In the genomic region with DNA sequence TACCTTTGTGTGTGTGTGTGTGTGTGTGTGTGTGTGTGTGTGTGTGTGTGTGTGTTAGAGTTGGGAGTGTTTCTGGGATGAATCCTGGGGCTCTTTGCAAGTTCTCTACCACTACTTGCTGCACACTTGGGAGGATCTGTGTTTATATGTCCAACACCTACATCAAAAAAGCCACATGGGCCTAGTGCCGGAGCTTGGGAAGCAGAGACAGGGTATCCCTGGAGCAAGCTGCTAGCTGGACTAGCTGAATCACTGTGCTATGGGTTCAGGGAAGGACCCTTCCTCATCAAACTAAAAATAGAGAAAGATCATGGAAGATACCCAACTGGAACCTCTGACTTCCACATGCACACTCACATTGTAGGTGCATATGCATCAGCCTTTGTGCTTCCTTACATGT, we compare ENCODE assay signal across 32 mouse cellular contexts.
"Had no signal": no experiment of that assay in that cellular context is flagged by ENCODE, and none has a peak within 500 bp of the region (broad histone marks: within the 10 kb centered on the region; RNA-seq: fewer than 3 reads in every experiment).

No protein-coding gene starts in this region.

- H3K9me3 ChIP-seq: limb, embryonic 10.5 days; limb, embryonic 12.5 days; limb, embryonic 15.5 days; liver, embryonic 12.5 days; liver, embryonic 13.5 days; liver, embryonic 15.5 days; lung, embryonic 15.5 days; midbrain, embryonic 12.5 days; midbrain, embryonic 15.5 days; neural tube, embryonic 12.5 days had no signal

- H3K36me3 ChIP-seq: limb, embryonic 10.5 days; limb, embryonic 12.5 days; limb, embryonic 13.5 days; limb, embryonic 15.5 days; liver, embryonic 12.5 days; liver, embryonic 13.5 days; liver, embryonic 15.5 days; lung, embryonic 15.5 days; midbrain, embryonic 10.5 days; midbrain, embryonic 12.5 days; midbrain, embryonic 13.5 days; midbrain, embryonic 15.5 days; neural tube, embryonic 12.5 days had no signal

- H3K4me2 ChIP-seq: limb, embryonic 12.5 days; limb, embryonic 13.5 days; limb, embryonic 15.5 days; liver, embryonic 11.5 days; liver, embryonic 12.5 days; liver, embryonic 13.5 days; liver, embryonic 15.5 days; lung, embryonic 14.5 days; lung, embryonic 15.5 days; midbrain, embryonic 12.5 days; midbrain, embryonic 13.5 days; midbrain, embryonic 15.5 days; neural tube, embryonic 12.5 days had no signal

- H3K27ac ChIP-seq: left cerebral cortex, adult 2 months; limb, embryonic 10.5 days; limb, embryonic 12.5 days; limb, embryonic 13.5 days; limb, embryonic 15.5 days; liver, embryonic 12.5 days; liver, embryonic 13.5 days; liver, embryonic 14.5 days; liver, embryonic 15.5 days; lung, embryonic 15.5 days; macrophage; midbrain, embryonic 10.5 days; midbrain, embryonic 12.5 days; midbrain, embryonic 13.5 days; midbrain, embryonic 15.5 days; neural tube, embryonic 12.5 days had no signal

- H3K4me3 ChIP-seq: left cerebral cortex, adult 2 months; limb, embryonic 10.5 days; limb, embryonic 12.5 days; limb, embryonic 13.5 days; limb, embryonic 15.5 days; liver, embryonic 12.5 days; liver, embryonic 13.5 days; liver, embryonic 15.5 days; lung, embryonic 15.5 days; megakaryocyte, embryonic 14.5 days; midbrain, embryonic 10.5 days; midbrain, embryonic 12.5 days; midbrain, embryonic 13.5 days; midbrain, embryonic 15.5 days; myocyte; neural tube, embryonic 12.5 days had no signal

- H3K27me3 ChIP-seq: limb, embryonic 12.5 days; limb, embryonic 13.5 days; limb, embryonic 15.5 days; liver, embryonic 12.5 days; liver, embryonic 13.5 days; liver, embryonic 15.5 days; lung, embryonic 15.5 days; megakaryocyte, embryonic 14.5 days; midbrain, embryonic 15.5 days; neural tube, embryonic 12.5 days had no signal

- H3K4me1 ChIP-seq: limb, embryonic 10.5 days; limb, embryonic 12.5 days; limb, embryonic 13.5 days; limb, embryonic 15.5 days; liver, embryonic 12.5 days; liver, embryonic 13.5 days; liver, embryonic 15.5 days; lung, embryonic 15.5 days; megakaryocyte, embryonic 14.5 days; midbrain, embryonic 12.5 days; midbrain, embryonic 13.5 days; midbrain, embryonic 15.5 days; neural tube, embryonic 12.5 days had no signal

- ATAC-seq: liver, embryonic 12.5 days; liver, postnatal 0 days; lung, postnatal 0 days; midbrain, embryonic 13.5 days; midbrain, embryonic 15.5 days; midbrain, embryonic 16.5 days had no signal

- H3K9ac ChIP-seq: limb, embryonic 12.5 days; limb, embryonic 13.5 days; limb, embryonic 15.5 days; liver, embryonic 12.5 days; liver, embryonic 13.5 days; liver, embryonic 14.5 days; liver, embryonic 15.5 days; liver, postnatal 0 days; lung, embryonic 14.5 days; lung, embryonic 15.5 days; midbrain, embryonic 12.5 days; midbrain, embryonic 13.5 days; midbrain, embryonic 15.5 days; neural tube, embryonic 12.5 days had no signal

- DNase-seq: left cerebral cortex, postnatal 4 days; liver; liver, embryonic 13.5 days; liver, postnatal 0 days; lung, adult 18-20 months; lung, adult 2 months; lung, embryonic 14.5 days; lung, postnatal 10 days; lung, postnatal 14 days; lung, postnatal 36 days; lung, postnatal 4 days; midbrain, embryonic 14.5 days had no signal
